Mouse (Mus musculus) gastrocnemius, adult 18-20 months (tissue): ENCODE data around the gene Col12a1. TPM values are rescaled to one million over a fixed set of nuclear protein-coding genes. Genes with fewer than 3 reads are reported as not detected.

Experiments
- DNase-seq: peaks from one replicate; pipeline ENCODE4 v3.0.0; 2021; ENCODE audit warnings: low spot score
- total RNA-seq, 2 experiments: library from RNA; stranded (reverse); gene quantifications; 2 replicates each; pipeline ENCODE4 v1.2.3; 2021

The Col12a1 gene
- total RNA-seq, 2 experiments from 2014 or later = 1.8 to 7.3 TPM

DNA sequence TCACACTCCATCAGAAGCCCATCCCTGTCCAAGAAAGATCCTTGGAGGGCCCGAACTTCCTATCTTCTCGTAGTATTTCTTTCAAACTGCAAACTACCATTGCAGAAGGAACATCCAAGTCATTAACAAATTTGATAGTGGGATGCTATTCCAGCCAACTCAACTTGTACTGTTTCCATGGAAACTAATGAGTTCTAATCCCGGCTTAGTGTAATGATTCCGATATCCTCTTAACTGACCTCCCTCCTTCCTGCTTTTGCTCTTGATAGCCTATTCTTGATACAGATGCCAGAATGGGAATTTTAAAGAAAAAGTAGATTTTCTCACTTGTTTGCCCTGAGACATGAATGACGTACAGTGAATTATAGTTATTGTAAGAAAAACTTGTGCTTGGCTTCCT, 112.5 kb downstream of the Col12a1 start:
- DNase-seq = no peak

DNA sequence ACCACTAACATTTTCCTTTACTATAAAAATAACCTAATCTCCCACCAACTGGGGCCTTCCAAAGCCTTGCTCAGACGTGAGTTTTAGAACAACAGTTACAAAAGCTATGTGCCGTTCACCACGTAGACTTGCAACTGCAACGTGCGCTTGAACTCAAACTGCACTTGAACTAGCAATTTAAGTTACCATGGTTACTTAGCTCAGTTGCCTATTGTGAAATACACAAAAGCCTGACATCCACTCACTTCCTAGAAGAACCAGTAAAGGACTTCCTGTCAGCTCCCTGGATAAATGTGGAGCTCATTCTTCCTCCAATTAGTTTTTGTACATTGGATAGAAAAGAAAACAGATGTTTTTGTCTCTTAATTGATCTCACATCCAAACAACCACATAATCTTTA, 112.9 kb downstream of the Col12a1 start:
- no peak for DNase-seq

DNA sequence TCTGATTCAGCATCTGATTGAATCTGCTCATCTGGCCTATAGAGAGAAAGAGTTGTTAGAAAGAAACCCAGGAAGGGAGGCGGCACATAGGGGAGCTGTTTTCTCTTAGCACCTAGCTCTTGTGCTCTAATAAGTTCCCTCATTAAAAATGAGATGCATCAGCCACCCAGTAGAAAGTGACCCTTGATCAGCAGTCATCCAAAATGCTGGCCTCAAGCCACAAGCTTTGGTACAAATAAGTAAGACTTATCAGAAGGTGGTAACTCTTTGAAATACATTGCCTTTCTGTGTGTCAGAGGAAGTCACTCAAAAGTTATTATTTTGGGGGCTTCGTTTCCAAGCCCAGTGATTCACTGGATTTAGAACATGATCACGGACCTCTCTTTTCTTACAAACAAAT, 114.1 kb downstream of the Col12a1 start:
- no peak for DNase-seq

DNA sequence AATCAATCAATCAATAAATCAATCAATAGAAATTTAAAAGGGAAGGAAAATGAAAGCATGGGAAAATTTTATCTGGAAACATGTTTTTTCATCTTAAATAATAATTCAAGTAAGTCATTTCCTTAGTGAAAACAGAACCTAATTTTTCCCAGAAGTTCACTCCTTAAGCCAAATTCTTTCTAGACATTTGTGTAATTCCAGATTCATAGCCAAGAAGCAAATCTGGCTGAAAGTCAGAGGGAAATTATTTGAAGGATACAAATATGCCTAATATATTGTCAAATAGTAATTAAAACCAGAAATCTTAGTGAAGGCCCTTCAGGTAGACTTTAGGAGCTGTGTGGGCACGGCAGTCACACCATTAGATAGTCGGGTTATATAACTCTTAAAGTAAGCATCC, 115.2 kb downstream of the Col12a1 start:
- no peak for DNase-seq

DNA sequence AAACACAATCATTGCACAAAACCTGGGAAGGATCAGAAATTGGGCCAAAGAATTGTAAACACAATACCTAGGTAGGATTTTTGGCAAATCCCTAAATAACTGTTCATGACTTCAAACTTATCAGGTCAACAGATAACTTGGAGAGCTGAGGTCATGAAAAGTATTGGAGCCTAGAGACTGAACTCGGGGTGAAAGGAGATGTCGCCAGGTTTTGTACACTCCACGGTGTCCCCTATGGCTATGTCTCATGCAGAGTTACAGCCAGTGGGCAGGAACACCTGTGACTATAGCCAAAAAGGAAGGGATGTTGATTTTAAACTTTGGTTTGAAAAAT, 118.4 kb downstream of the Col12a1 start:
- no peak for DNase-seq

DNA sequence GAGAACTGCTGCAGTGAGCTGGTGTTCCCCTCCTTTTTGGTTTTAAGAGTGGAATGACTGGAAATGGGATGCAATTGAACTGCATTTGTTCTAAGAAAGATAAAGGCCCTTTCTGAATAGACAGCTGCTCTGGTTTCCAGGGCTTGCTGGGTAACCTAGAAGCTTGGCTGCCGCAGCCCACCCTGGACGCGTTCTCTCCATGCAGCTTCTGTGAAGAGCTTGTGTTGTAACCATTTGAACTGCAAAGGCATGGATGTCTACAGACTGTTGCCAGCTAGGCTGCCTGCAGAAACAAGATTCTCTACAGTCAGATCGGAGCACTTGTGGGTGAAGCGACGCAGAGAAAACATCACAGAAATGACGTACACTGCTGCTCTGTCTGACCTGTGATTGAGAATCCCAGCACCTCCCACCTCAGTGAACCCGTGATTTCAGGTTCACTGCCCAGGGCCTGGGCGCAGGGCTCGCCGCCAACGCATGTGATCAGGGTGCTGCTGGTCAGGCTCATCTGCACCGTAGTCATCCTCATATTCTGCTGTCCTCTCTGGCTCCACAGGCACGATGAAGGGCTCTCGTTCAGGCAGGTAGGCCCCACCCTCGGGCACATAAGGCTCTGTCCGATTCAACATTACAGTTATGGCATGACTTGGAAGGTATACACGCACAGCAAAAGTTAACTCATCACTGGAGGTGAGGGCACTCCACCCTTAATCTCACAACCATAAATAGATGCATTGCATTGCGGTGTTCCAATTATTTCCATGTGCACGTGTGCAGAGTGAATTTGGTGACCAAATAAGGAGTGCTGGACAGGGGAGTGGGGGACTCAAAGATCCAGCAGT, 119.0 kb downstream of the Col12a1 start:
- no peak for DNase-seq

DNA sequence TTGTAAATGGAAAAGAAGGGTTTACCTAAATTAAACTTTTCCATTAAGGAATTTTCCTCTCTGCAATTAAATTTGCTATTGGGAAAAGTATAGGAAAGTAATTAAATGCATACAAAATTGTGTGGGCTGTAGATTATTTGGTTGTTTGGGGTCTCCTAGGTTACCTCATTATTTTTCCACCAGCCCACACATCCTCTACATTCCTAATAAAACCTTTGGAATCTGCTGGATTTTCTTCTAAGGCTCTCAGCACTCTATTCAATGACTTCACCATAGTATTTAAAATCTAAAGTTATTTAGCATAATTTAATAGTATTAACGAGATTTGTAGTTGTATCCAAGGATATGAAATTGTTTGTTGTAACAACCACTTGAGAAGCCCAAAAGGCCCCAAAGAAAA, 120.1 kb downstream of the Col12a1 start:
- no peak for DNase-seq

DNA sequence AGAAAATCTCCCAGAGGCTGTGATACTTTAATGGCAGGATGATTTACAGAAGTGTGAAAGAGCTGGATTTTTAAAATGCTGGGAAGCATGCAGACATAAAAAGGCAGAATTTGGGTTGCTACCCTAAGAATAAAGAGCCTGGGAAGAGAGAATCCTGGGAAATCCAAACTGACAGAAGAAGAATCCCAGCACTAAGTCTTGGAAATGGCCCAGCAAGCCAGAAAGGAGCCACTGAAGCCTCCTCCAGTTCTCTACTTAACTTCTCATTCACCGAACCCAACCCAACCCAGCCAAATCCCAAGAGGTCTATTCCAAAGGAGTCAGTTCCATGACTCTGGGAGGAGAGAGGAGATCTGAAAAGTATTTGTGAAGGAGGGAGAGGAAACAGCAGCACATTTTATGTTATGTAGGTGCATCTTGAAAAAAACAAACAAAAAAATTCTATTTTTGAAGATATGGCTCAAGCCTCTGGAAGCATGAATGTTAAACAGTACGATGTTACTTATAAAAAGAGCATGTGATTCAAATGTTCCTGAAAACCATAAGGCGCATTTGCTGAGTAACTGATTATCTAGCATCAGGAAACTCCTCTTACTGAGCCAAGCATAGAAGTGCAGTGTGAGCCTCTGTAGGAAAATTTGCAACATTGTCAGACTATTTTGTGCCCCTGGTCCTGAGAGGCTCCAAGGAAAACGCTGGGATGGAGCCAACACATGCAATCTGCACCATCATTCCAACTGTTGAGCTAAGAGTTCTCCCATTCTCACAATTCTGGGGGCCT, 132.0 kb downstream of the Col12a1 start:
- DNase-seq = no peak

DNA sequence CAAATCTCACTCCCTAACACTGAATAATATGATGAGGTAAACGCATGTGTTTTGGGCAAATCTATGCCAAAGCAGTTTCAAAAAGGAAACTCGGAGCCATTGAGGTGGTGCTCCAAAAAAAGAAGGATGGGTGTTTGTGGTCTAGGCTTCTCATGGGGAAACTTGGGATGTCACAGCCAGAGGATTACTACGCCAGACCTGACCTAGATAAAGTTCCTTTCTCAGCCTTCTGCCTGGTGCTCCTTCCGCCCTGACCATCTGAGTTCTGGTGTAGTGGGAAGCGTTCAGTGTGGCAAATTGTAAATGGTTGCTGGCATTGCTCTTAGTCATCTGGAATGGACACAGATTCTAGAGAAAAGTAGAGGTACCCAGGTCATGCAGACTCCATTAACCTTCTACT, 151.8 kb downstream of the Col12a1 start:
- no peak for DNase-seq

DNA sequence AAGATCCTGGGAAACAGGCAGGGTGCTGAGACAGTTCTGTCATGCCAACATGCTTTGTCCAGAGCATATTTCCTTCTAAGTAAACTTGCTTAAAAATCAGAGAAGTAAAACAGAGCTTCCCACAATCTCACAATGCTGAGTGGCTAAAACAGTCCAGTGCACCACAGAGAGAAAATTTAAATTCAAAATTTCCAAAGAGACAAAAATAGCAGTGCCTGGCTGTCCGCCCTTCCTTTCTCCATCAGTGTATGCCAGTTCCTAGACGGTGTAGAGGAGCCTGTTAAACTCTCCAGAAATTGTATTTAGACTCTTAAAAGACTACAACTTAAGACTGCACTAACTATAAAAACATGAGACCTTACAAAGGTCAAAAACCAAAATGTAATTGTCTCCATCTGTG, 165.3 kb downstream of the Col12a1 start:
- DNase-seq = no peak

Other genes starting within 250 kb of the Col12a1 start
- 100 to 1,000 TPM; 339 to 412 TPM for gene Cox7a2, start 41.0 kb upstream of the Col12a1 start, total RNA-seq
- gene Tmem30a, start 74.7 kb upstream of the Col12a1 start, total RNA-seq = 10 to 100 TPM; 61.5 to 68.8 TPM